Mouse (Mus musculus) layer of hippocampus, postnatal 25 days (tissue): ENCODE measurements around the gene Pex16. TPM values are rescaled to one million over a fixed set of nuclear protein-coding genes. Genes with fewer than 3 reads are reported as not detected.

Experiments
- DNase-seq, 2 experiments: peaks; one replicate each; pipeline ENCODE4 v3.0.0; 2022; ENCODE audit warnings: mixed read lengths in 2 of 2, low spot score in 1 of 2; ENCODE audit errors: extremely low spot score in 1 of 2
- microRNA-seq, 2 experiments: library from miRNA; unstranded; fragments of <30 nt; microRNA quantifications; one replicate each; pipeline ENCODE4 v1.2.0; 2021
- total RNA-seq, 2 experiments: library from RNA; stranded (reverse); gene quantifications; 2 replicates each; pipeline ENCODE4 v1.2.3; 2021

The Pex16 gene
- total RNA-seq, 2 experiments from 2014 or later = 31.7 to 35.5 TPM

- no peak for DNase-seq
Observed at GRCm38 (mm10) chr2:92408309-92409045, 34.0 kb downstream of the Pex16 start.

GRCm38 (mm10) chr2:92411705-92412104 lies 37.2 kb downstream of the Pex16 start:
- no peak for DNase-seq

- DNase-seq = no peak
Observed at GRCm38 (mm10) chr2:92421723-92422387, 47.4 kb downstream of the Pex16 start.

- DNase-seq = no peak
Observed at GRCm38 (mm10) chr2:92422388-92423135, 48.1 kb downstream of the Pex16 start.

DNA sequence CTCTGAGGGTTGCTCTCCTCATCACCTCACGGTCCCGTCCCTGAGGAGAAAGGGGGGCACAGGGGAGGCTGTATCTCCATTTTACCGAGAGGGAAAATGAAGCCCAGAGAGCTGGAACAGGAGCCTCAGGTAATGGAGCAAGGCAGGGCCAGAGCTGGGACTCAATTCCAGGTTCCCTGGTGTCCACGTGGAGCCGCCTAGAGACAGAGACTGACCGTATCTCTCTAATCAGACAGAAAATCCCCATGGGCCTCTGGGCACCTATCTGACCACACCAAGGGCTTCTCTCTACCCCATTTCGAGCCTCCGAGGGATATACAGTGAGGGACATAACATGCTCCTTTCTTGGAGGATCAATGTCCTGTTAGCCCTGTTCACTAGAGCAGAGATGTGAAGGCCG lies 48.7 kb downstream of the Pex16 start:
- no peak for DNase-seq

DNA sequence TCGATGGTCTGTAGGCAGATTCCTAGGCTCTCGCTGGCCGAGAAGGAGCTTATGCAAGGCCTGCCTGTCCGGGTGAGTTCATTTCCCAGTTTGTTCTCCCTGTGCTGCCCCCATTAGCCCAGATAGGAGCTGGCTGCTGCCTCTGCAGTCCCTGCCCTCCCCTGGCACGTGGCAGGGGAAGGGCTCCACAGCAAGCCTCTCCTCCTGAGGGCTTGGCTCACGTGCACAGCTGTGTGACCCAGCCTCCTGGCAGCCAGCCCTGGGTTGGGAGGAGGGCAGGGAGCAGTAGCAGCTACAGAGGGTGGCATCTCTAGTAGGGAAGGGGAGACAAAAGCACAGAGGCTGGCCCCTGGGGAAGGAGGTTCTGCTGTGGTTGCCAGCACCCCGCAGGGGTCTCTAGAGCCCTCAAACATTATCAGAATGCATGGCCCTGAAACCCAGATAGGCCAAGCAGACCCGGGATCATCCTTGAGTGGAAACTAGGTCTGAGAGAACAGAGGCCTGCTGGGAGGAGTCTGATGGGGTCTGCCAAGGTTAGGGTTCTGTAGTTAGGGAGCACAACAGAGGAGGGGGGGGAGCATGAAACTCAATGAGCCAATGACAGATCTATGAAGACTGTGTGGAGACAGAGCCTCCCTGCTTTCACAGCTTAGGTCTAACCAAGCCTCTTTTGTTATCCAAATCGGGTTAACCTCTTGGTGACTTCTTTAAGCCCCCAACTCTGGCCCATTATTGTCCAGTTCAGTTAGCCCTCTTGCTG lies 49.4 kb downstream of the Pex16 start:
- DNase-seq = peak; percentile 72 to 76

DNA sequence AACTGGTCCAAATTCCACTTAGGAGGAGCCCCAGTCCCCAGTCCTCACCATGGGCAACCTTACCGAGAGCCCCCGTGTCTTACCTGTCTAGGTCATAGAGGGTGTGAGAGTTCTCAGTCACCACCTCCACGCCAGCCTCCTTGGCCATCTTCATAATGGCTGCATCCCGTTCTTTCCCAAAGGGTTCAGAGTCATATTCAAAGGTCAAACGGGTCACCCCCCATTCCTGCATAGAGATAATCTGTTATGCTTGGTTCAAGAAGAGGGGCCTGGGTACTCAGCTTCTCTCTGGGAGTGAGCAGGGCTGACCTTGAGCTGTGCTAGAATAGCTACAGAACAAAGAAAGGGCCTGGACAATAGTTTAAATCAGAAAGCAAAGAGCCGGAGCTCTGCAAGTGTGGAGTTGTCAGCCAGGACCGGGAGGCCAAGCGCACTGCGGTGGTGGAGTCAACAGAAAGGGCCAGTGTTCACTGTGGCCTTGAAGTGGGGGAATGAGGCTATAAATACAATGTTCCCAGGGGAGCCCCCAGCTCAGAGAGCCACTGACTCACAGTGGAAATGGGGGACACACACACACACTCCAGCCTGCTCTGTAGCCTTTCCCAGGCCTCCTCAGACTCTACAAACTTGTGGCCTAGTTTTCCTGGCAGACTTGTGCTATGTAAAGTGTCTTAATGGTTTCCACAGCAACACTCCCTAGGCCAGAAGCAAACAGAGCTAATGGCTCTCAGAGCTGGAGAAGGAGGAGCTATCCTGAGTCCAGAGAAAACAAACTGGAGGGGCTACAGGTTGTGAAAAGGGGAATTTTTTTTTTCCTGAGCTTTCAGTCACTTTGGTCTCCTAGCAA lies 50.2 kb downstream of the Pex16 start:
- no peak for DNase-seq

DNA sequence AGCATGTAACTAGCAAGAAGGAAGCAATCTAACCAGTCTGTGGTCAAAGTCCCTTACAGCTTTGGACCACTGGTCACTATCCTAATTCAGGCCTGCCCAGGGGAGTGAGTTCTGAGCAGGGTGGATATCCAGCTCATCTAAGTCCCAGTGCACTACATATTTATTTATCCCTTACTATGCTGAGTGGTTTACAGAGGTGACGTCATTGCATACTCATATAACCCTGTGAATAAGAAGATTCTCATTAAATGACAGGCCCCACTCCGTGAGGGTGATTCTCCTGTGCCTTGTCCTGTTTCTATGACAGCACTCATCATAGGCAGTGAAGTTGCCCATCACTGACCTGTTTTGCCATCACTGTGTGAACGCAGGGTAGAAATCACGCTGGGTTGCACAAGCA lies 50.9 kb downstream of the Pex16 start:
- DNase-seq = no peak

- DNase-seq = no peak
Observed at GRCm38 (mm10) chr2:92426426-92426825, 52.0 kb downstream of the Pex16 start.

- DNase-seq = peak in 1 of 2 experiments; percentile 61
Observed at GRCm38 (mm10) chr2:92427882-92428281, 53.4 kb downstream of the Pex16 start.

GRCm38 (mm10) chr2:92430089-92430488 lies 55.6 kb downstream of the Pex16 start:
- no peak for DNase-seq

Small RNA genes within 50 kb of the gene (microRNA-seq; reads per million reads assigned to microRNA genes)
- gene Mir7000 = 5.2 to 6.2 reads per million in 2 experiments

Other genes with a start within 250 kb of the Pex16 start
- gene Large2, start 193 bp downstream of the Pex16 start, total RNA-seq = under 1 TPM; 0.34 to 0.96 TPM
- 1 to 10 TPM; 3.6 to 4.7 TPM for gene 1700029I15Rik, start 7.9 kb downstream of the Pex16 start, total RNA-seq
- 100 to 1,000 TPM; 339 to 369 TPM for gene Mapk8ip1, start 26.6 kb downstream of the Pex16 start, total RNA-seq
- 100 to 1,000 TPM in 1 of 2 experiments, 10 to 100 TPM in 1; 85.6 to 106 TPM for gene Cry2, start 59.4 kb downstream of the Pex16 start, total RNA-seq
- 10 to 100 TPM; 15.1 to 18.1 TPM for gene Slc35c1, start 85.9 kb downstream of the Pex16 start, total RNA-seq
- 100 to 1,000 TPM; 268 to 280 TPM for gene Chst1, start 225.0 kb downstream of the Pex16 start, total RNA-seq